Mouse (Mus musculus) thymus, postnatal 25 days (tissue): ENCODE measurements at regions not wholly inside any gene's neighbourhood (a gene's known extent, or its start where the extent isn't known, plus 50 kb on each side); places are given as distances from the start of the nearest gene placed in this dataset.

Experiments
- DNase-seq: peaks from one replicate; pipeline ENCODE4 v3.0.0; 2022

GRCm38 (mm10) chr11:19601216-19601938 lies 322.8 kb upstream of the Spred2 start:
- DNase-seq, result no peak

GRCm38 (mm10) chr11:19602496-19602895 lies 321.7 kb upstream of the Spred2 start:
- DNase-seq, result no peak

GRCm38 (mm10) chr11:19605602-19606001 lies 318.6 kb upstream of the Spred2 start:
- no peak for DNase-seq

GRCm38 (mm10) chr11:19606943-19607342 lies 317.2 kb upstream of the Spred2 start:
- no peak for DNase-seq

DNA sequence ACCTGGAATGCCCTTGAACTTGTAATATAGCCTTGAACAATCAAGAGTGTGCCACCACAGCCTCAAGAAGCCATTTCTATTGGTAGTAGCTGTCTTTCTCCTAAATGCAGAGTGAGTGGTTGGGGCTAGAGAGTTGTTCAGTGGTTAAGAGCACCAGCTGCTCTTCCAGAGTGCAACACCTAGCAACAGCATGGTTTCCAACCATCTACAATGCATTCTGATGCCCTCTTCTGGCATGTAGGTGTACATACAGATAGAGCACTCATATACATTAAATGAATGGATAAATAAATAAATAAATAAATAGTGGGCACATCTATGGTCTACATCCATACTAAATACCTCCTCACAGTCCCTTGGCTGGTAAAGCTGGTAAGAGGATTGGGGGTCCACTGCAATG lies 316.2 kb upstream of the Spred2 start:
- DNase-seq, result no peak

- no peak for DNase-seq
These were observed 315.7 kb upstream of the Spred2 start for GRCm38 (mm10) chr11:19608523-19608922.

- no peak for DNase-seq
These were observed 313.6 kb upstream of the Spred2 start for GRCm38 (mm10) chr11:19610559-19610958.

DNA sequence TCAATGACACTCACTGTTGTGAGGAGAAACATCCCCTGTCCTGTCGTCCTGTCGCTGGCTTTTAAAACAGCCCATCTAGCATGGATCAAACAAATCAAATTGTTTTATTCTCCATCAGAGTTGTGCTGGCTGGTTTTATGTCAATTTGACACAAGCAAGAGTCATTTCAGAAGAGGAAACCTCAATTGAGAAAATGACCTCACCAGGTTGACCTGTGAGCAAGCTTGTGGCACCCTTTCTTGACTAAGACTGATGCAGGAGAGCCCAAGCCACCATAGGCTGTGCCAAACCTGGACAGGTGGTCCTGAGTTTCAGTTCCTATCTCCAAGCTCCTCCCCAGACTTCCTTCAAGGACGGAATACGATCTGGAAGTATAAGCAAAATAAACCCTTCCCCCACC lies 313.0 kb upstream of the Spred2 start:
- no peak for DNase-seq

DNA sequence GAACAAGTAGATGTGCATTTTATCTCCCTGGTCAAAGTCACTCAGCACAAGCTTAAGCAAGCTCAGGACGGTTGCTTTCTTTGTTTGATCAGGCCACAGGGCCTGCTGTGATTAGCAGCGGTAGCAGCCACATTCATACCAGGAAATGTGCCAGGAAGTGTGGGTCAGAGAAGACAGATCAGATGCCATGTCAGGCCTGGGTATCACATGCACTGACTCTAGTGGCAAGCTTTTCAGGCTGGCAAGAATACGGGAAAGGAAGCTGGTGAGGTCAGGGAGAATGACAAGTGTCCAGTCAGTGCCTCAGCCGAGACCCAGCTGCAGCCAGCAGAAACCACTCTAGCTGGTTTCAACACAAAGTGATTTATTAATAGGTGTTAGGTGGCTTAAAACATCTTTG lies 307.7 kb upstream of the Spred2 start:
- DNase-seq, result no peak

DNA sequence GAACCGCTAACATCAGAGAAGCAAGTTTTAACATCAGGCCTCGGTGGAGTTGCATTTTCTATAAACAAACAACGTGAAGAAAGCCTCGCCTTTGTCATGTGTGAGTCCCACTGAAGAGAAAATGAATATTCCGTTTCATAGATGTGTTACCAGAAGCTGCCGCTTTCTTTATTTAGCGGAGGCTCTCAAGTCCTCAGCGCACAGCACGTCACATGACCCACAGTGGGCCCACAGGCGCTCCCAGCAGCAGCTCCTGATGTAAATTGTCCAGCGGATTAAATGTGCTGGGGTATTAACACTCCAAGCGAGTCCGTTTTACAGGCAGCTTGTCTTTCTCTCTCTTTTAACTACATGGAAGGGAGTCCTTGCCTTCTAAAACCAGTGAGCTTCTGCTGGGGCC lies 304.7 kb upstream of the Spred2 start:
- no peak for DNase-seq

GRCm38 (mm10) chr11:19631055-19631695 lies 293.0 kb upstream of the Spred2 start:
- no peak for DNase-seq

GRCm38 (mm10) chr11:19632477-19632876 lies 291.7 kb upstream of the Spred2 start:
- DNase-seq, result no peak

DNA sequence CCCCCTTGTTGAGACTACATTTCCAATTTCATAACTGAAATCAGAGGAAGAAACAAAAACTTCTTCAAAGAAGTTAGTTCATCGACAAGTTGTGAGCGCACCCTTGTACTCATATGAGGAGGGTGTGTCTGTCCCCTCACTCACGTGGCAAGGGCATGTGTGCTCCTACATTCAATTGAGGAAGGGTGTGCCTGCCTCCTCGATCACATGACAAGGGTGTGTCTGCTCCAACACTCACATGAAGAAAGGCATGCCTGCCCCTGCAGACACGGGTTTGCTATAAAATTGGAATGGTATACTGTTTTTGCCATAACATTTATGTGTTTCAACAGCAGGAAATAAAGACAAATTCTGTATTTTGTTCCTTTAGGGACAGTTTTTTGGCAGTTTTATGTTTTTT lies 290.6 kb upstream of the Spred2 start:
- DNase-seq, result no peak

DNA sequence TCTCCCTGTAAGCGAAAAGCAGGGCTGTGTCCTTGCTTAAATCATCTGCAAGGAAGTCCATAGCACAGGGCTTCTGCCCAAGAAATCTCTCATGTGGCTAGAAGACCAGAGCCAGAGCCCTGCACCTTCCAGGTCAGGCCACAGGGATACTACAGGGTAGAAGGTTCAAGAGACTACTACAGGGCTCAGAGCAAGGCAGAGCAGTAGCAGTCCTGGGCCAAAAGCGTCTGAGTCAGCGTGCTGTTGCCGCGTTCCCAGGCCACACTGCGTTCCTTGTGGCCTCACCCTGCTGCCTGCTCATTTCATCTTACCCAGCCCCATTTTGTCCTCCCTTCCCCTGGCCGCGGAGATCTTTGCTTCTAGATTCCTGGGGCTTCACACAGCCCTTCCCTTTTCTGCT lies 283.0 kb upstream of the Spred2 start:
- DNase-seq, result no peak

GRCm38 (mm10) chr11:19644116-19644795 lies 279.9 kb upstream of the Spred2 start:
- DNase-seq, result no peak

- DNase-seq, result no peak
These were observed 279.1 kb upstream of the Spred2 start for GRCm38 (mm10) chr11:19645106-19645505.

GRCm38 (mm10) chr11:19651522-19651921 lies 272.7 kb upstream of the Spred2 start:
- no peak for DNase-seq

DNA sequence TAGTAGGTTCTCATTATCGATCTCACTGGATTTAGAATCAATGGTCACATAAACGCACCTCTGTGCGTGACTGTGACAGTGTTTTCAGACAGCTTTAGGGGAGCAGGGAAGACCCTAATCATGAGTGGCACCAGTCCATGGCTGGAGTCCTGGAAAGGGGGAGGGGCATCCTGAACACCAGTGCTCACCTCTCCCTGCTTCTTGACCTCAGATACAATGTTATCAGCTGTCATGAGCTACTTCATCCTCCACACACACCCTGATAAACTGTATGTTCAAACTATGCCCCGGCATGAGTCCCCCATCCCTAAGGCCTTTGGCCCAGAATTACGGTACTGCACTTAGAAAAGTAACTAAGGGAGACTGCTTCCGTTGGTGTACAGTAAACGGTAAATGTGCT lies 272.2 kb upstream of the Spred2 start:
- no peak for DNase-seq

DNA sequence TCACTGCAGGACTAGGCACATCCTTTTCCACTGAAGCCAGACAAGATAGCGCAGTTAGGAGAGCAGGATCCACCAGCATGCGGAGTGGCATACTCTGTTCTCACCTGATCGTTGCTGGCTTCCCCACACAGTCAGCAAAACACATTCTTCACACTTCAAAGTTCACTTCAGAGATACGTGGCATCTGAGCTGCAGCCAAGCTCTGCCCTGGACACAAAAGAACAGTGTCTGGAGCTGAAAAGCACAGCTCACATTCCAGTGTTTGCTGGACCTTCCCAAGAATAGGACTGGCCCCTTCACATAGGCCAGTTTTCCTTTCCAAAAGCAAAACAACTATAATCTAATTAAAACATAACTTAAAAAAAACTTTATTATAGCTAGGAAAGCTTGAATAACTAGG lies 264.7 kb upstream of the Spred2 start:
- no peak for DNase-seq

DNA sequence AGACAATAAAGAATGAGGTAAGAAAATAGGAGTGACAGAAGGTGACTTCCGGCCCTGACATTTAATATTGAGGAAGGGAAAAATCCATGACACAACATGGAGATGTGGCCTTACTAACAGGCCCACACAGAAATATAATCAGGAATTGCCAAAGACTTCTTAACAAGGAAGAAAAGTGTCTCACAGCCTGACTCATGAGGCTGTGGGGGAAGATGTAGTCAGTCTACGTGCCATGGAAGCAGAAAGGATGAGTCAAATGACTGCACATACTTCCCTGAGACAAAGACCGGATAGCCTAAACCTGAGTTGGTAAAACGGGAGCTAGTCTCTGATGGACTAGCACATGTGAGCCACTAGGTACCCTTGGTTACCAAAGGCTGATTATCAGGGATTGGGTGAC lies 257.4 kb upstream of the Spred2 start:
- no peak for DNase-seq

GRCm38 (mm10) chr11:19670853-19671530 lies 253.2 kb upstream of the Spred2 start:
- DNase-seq, result no peak

- DNase-seq, result no peak
These were observed 251.2 kb upstream of the Spred2 start for GRCm38 (mm10) chr11:19673012-19673411.

DNA sequence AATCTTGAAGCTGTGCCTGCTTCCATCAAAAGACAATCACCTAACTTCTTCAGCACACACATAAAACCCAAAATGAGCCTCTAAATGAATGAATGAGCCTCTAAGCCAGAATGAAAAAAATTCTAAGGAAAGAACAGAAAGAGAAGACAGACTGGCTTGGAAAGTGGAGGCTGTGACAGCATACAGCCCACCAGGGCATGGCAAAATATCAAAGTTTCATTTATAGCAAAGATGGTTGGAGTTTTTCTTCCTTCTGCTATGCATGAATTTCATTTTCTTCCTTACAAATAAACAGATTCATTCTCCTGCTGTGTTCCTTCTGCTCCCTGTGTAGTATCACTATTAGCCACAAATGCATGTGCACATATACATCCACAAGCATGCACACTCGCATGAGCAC lies 247.7 kb upstream of the Spred2 start:
- no peak for DNase-seq

GRCm38 (mm10) chr11:19679041-19679440 lies 245.1 kb upstream of the Spred2 start:
- DNase-seq, result no peak
